Mouse (Mus musculus): Measurements from ENCODE around the gene Itih5. TPM values are rescaled to one million over a fixed set of nuclear protein-coding genes. Genes with fewer than 3 reads are reported as not detected.

Itih5 gene
- polyA plus RNA-seq, 1 experiment from 2014 or later, result 5.0 TPM

- H3K4me2 ChIP-seq, result peak overlapping the region; percentile 36
- ATAC-seq (ENCODE audit: insufficient number of reproducible peaks, insufficient read depth, low FRiP score, low TSS enrichment, low read depth), result peak; percentile 56; the same call in 1 of the 2 replicates
- WGBS, result 16% methylated on average over 7 of the region's 7 CpGs
- no peaks in the 10 kb centered on the region for H3K36me3 ChIP-seq
- no peak overlapping the region for H3K27ac ChIP-seq
- H3K9me3 ChIP-seq, result no peaks in the 10 kb centered on the region
- peak overlapping the region; percentile 28; the same call in 1 of the 2 replicates for H3K9ac ChIP-seq
- no peak overlapping the region for H3K4me3 ChIP-seq
- H3K4me1 ChIP-seq, result peaks cover 11% of the 10 kb centered on the region
- H3K27me3 ChIP-seq, result no peaks in the 10 kb centered on the region
Measured at GRCm38 (mm10) chr2:10263909-10264489, 110.6 kb downstream of the Itih5 start.

GRCm38 (mm10) chr2:10265881-10266280, 112.5 kb downstream of the Itih5 start:
- no peak for ATAC-seq (ENCODE audit: insufficient number of reproducible peaks, insufficient read depth, low FRiP score, low TSS enrichment, low read depth)
- WGBS, result 69% methylated on average over 5 of the region's 5 CpGs
- H3K36me3 ChIP-seq, result no peaks in the 10 kb centered on the region
- no peak overlapping the region for H3K4me2 ChIP-seq
- no peak overlapping the region for H3K9ac ChIP-seq
- H3K4me1 ChIP-seq, result peaks cover 11% of the 10 kb centered on the region
- no peak overlapping the region for H3K27ac ChIP-seq
- H3K4me3 ChIP-seq, result no peak overlapping the region
- H3K27me3 ChIP-seq, result no peaks in the 10 kb centered on the region
- H3K9me3 ChIP-seq, result no peaks in the 10 kb centered on the region

GRCm38 (mm10) chr2:10272604-10273115, 119.3 kb downstream of the Itih5 start:
- H3K27me3 ChIP-seq, result no peaks in the 10 kb centered on the region
- H3K9ac ChIP-seq, result no peak overlapping the region
- no peak overlapping the region for H3K4me2 ChIP-seq
- no peaks in the 10 kb centered on the region for H3K9me3 ChIP-seq
- no peak overlapping the region for H3K27ac ChIP-seq
- H3K36me3 ChIP-seq, result no peaks in the 10 kb centered on the region
- no peak for ATAC-seq (ENCODE audit: insufficient number of reproducible peaks, insufficient read depth, low FRiP score, low TSS enrichment, low read depth)
- no peak overlapping the region for H3K4me3 ChIP-seq
- peaks cover 6% of the 10 kb centered on the region for H3K4me1 ChIP-seq
- WGBS, result 77% methylated on average over 9 of the region's 9 CpGs

GRCm38 (mm10) chr2:10273541-10274050, 120.2 kb downstream of the Itih5 start:
- 87% methylated on average over 3 of the region's 3 CpGs for WGBS
- H3K36me3 ChIP-seq, result no peaks in the 10 kb centered on the region
- H3K9ac ChIP-seq, result no peak overlapping the region
- H3K27me3 ChIP-seq, result no peaks in the 10 kb centered on the region
- peaks cover 6% of the 10 kb centered on the region for H3K4me1 ChIP-seq
- no peak for ATAC-seq (ENCODE audit: insufficient number of reproducible peaks, insufficient read depth, low FRiP score, low TSS enrichment, low read depth)
- no peak overlapping the region for H3K27ac ChIP-seq
- H3K9me3 ChIP-seq, result no peaks in the 10 kb centered on the region
- H3K4me2 ChIP-seq, result no peak overlapping the region
- no peak overlapping the region for H3K4me3 ChIP-seq

- WGBS, result 38% methylated on average over 2 of the region's 2 CpGs
- Histone ChIP-seq H3K4me1 (peaks cover 6% of the 10 kb centered on the region), H3K27ac (no peak overlapping the region), H3K4me2 (no peak overlapping the region), H3K36me3 (no peaks in the 10 kb centered on the region), H3K4me3 (no peak overlapping the region), H3K9me3 (no peaks in the 10 kb centered on the region), H3K27me3 (no peaks in the 10 kb centered on the region), H3K9ac (no peak overlapping the region)
- ATAC-seq (ENCODE audit: insufficient number of reproducible peaks, insufficient read depth, low FRiP score, low TSS enrichment, low read depth), result peak; percentile 80
Measured at GRCm38 (mm10) chr2:10276194-10276593, 122.8 kb downstream of the Itih5 start.

GRCm38 (mm10) chr2:10283686-10284085, 130.3 kb downstream of the Itih5 start:
- H3K4me2 ChIP-seq, result no peak overlapping the region
- H3K27me3 ChIP-seq, result peaks cover 18% of the 10 kb centered on the region
- WGBS, result 36% methylated on average over 5 of the region's 5 CpGs
- H3K36me3 ChIP-seq, result no peaks in the 10 kb centered on the region
- no peak overlapping the region for H3K4me3 ChIP-seq
- H3K27ac ChIP-seq, result no peak overlapping the region
- H3K4me1 ChIP-seq, result peaks cover 15% of the 10 kb centered on the region
- no peak overlapping the region for H3K9ac ChIP-seq
- H3K9me3 ChIP-seq, result no peaks in the 10 kb centered on the region
- no peak for ATAC-seq (ENCODE audit: insufficient number of reproducible peaks, insufficient read depth, low FRiP score, low TSS enrichment, low read depth)

- 5% methylated on average over 10 of the region's 10 CpGs for WGBS
- no peaks in the 10 kb centered on the region for H3K36me3 ChIP-seq
- peaks cover 15% of the 10 kb centered on the region for H3K4me1 ChIP-seq
- no peaks in the 10 kb centered on the region for H3K9me3 ChIP-seq
- no peak overlapping the region for H3K9ac ChIP-seq
- no peak overlapping the region for H3K4me3 ChIP-seq
- no peak for ATAC-seq (ENCODE audit: insufficient number of reproducible peaks, insufficient read depth, low FRiP score, low TSS enrichment, low read depth)
- H3K27ac ChIP-seq, result no peak overlapping the region
- H3K4me2 ChIP-seq, result peak overlapping the region; percentile 12; the same call in 1 of the 2 replicates
- peaks cover 18% of the 10 kb centered on the region for H3K27me3 ChIP-seq
Measured at GRCm38 (mm10) chr2:10284636-10285270, 131.4 kb downstream of the Itih5 start.

GRCm38 (mm10) chr2:10285975-10286374, 132.6 kb downstream of the Itih5 start:
- WGBS, result 13% methylated on average over 13 of the region's 13 CpGs
- Histone ChIP-seq H3K36me3 (no peaks in the 10 kb centered on the region), H3K27ac (no peak overlapping the region), H3K9ac (no peak overlapping the region), H3K9me3 (no peaks in the 10 kb centered on the region), H3K27me3 (peaks cover 18% of the 10 kb centered on the region), H3K4me1 (peaks cover 24% of the 10 kb centered on the region), H3K4me3 (no peak overlapping the region), H3K4me2 (no peak overlapping the region)
- no peak; the same call in 1 of the 2 replicates for ATAC-seq (ENCODE audit: insufficient number of reproducible peaks, insufficient read depth, low FRiP score, low TSS enrichment, low read depth)

GRCm38 (mm10) chr2:10288142-10288831, 134.9 kb downstream of the Itih5 start:
- Histone ChIP-seq H3K4me3 (no peak overlapping the region), H3K4me2 (0 out of 2 replicates have a peak overlapping the region, but pooled peaks have one; percentile 24), H3K9me3 (no peaks in the 10 kb centered on the region), H3K27me3 (peaks cover 12% of the 10 kb centered on the region), H3K27ac (no peak overlapping the region), H3K36me3 (no peaks in the 10 kb centered on the region), H3K4me1 (peaks cover 27% of the 10 kb centered on the region), H3K9ac (no peak overlapping the region)
- 14% methylated on average over 12 of the region's 12 CpGs for WGBS
- ATAC-seq (ENCODE audit: insufficient number of reproducible peaks, insufficient read depth, low FRiP score, low TSS enrichment, low read depth), result no peak

- no peaks in the 10 kb centered on the region for H3K36me3 ChIP-seq
- 0% methylated on average over 1 of the region's 1 CpGs for WGBS
- H3K4me1 ChIP-seq, result peaks cover 25% of the 10 kb centered on the region
- no peak overlapping the region for H3K4me2 ChIP-seq
- H3K27me3 ChIP-seq, result peaks cover 12% of the 10 kb centered on the region
- no peak overlapping the region for H3K27ac ChIP-seq
- no peak overlapping the region for H3K9ac ChIP-seq
- no peaks in the 10 kb centered on the region for H3K9me3 ChIP-seq
- no peak overlapping the region for H3K4me3 ChIP-seq
- ATAC-seq (ENCODE audit: insufficient number of reproducible peaks, insufficient read depth, low FRiP score, low TSS enrichment, low read depth), result no peak
Measured at GRCm38 (mm10) chr2:10288881-10289280, 135.5 kb downstream of the Itih5 start.

- Histone ChIP-seq H3K4me3 (no peak overlapping the region), H3K27me3 (peaks cover 17% of the 10 kb centered on the region), H3K9ac (no peak overlapping the region), H3K27ac (no peak overlapping the region), H3K36me3 (no peaks in the 10 kb centered on the region), H3K9me3 (no peaks in the 10 kb centered on the region), H3K4me2 (no peak overlapping the region), H3K4me1 (peaks cover 18% of the 10 kb centered on the region)
- ATAC-seq (ENCODE audit: insufficient number of reproducible peaks, insufficient read depth, low FRiP score, low TSS enrichment, low read depth), result no peak
- WGBS, result 57% methylated on average over 7 of the region's 7 CpGs
Measured at GRCm38 (mm10) chr2:10290115-10290514, 136.7 kb downstream of the Itih5 start.

Data from embryonic facial prominence, embryonic 13.5 days (tissue).